Mouse (Mus musculus): ENCODE results near the gene Vax1. TPM values are rescaled to one million over a fixed set of nuclear protein-coding genes. Genes with fewer than 3 reads are reported as not detected.

Vax1 gene
- polyA plus RNA-seq, 1 experiment, result 0.10 TPM

DNA sequence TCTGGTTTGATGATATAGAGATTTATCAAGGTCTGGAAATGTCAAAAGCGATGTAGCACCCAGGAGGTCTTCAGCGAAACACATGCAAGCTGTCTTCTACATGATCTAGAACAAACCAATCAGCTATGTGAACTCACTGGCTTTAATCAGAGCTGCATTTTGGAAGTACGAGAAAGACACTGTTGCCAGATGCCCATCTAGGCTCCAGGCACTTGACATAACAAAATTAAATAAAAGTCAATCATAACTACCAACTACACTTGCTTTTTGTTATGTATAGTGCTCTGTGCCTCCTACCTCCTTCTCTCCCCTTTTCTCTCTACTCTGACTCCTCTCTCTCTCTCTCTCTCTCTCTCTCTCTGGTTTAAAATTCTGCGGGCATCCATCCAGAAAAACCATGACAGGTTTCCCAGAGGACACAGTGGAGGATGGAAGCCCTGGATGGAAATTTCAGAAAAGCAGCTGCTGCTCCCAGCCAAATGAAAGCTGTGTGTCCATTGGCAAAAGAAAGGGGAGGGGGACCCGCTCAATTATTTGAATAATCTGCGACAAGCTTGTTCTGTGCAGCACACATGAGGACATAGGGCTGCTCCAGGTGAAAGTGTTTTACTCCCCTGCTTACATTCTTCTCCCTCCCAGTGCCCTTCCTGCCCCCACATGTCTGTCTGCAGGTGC is 3.6 kb upstream of the Vax1 start:
- no peak for TF ChIP-seq GATA1 (IDR thresholded peaks at IDR 0.05; ENCODE audit: low read length)

DNA sequence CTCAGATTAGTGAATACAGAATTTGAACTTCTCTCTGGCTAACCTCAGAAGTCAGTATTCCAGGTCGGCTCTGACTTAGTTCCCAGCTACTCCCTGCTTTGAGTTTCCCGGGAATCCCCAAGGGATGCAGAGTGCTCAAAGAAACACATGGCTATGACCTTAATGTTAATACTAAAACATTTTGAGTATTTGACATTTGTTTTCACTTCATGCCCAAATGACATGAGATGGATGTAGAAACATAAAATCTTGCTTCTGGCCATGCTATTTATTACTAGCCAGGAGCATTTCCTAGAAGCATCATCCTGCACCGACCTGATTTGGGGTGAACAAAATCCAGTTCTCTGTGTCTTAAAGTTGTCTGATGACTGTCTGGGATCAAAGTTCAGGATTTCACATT is 2.9 kb upstream of the Vax1 start:
- no peak for TF ChIP-seq GATA1 (IDR thresholded peaks at IDR 0.05; ENCODE audit: low read length)

DNA sequence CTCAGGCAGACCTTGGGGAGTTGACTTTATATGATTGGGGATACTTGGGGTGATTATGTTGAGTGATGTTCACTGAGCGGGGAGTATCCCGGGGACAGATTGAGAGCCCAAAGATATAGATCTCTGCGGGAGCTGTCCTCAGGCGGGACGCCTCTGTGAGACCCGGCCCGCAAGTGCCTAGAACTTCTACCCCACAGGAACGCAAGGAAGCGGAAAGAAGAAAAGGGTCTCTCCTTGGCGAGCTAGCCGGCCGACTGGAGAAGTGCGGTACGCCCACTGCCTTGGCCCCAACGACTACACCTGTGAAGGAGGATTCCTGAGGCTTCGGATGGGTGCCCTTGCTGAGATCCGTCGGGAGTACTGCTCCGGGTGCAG is 2.0 kb upstream of the Vax1 start:
- TF ChIP-seq GATA1 (IDR thresholded peaks at IDR 0.05; ENCODE audit: low read length), result no peak

GRCm38 (mm10) chr19:59171151-59171870 is 1.5 kb upstream of the Vax1 start:
- TF ChIP-seq GATA1 (IDR thresholded peaks at IDR 0.05; ENCODE audit: low read length), result no peak

- no peak for TF ChIP-seq GATA1 (IDR thresholded peaks at IDR 0.05; ENCODE audit: low read length)
These were observed 875 bp upstream of the Vax1 start for GRCm38 (mm10) chr19:59170766-59171095.

GRCm38 (mm10) chr19:59169143-59169935 is 517 bp downstream of the Vax1 start:
- no peak for TF ChIP-seq GATA1 (IDR thresholded peaks at IDR 0.05; ENCODE audit: low read length)

DNA sequence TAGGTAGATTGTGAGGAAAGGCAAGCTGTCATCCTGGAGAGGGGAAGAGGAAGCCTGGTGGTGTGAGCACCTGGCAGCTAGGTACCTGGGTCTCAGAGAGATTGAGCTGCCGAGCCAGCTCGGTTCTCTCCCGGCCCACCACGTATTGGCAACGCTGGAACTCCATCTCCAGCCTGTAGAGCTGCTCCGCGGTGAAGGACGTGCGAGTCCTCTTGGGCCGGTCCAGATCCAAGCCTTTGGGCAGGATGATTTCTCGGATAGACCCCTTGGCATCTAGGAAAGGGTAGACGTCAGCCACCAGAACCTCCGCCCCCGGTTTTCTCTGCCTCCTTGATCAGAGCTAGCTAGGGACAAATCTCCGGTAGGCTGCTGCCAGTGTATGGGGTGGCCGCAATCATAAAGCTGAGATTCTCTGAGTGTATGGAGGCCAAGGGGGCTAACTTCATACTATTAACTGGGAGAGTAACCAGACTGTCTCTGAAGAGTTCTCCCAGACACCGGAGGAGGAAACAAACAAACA is 1.4 kb downstream of the Vax1 start:
- TF ChIP-seq GATA1 (IDR thresholded peaks at IDR 0.05; ENCODE audit: low read length), result no peak

DNA sequence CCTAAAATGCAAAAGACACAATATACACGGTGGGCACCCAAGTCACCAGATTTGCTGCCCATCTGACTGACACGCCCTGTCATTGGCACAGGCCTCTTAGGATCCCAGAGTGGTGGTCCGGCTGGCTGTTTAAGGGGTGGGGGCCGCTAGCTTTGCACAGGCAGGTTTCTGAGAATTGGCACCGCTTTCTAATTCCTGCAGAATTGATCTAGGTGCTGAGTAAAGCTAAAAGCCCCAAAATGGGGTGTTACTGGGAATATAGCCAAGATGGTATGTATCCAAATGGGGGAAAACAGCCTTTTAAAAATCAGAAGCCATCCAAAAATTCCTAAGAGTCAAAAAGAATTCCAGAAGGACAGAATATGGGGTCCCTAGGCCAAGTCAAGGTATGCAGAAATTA is 2.0 kb downstream of the Vax1 start:
- no peak for TF ChIP-seq GATA1 (IDR thresholded peaks at IDR 0.05; ENCODE audit: low read length)

GRCm38 (mm10) chr19:59166879-59167278 is 3.0 kb downstream of the Vax1 start:
- no peak for TF ChIP-seq GATA1 (IDR thresholded peaks at IDR 0.05; ENCODE audit: low read length)

GRCm38 (mm10) chr19:59166311-59166761 is 3.5 kb downstream of the Vax1 start:
- no peak for TF ChIP-seq GATA1 (IDR thresholded peaks at IDR 0.05; ENCODE audit: low read length)

DNA sequence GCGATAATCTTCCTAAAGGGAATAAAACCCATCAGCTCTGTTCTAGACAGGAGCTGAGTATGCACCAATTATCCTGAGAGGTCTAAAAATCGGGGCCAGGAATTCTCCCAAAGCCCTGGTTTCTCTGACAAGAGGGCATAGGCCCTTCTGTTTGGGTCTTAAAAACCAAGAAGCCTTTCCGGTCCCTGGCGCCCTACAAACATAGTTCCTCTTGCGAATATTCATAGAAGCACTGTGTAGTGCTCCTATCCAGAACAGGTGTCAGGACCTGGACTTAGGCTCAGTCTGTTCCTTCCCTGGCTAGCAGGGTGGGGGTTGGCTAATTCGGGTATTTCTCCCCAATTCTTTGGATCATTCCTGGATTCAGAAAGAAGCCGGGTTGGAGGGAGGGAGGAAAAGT is 4.3 kb downstream of the Vax1 start:
- no peak for TF ChIP-seq GATA1 (IDR thresholded peaks at IDR 0.05; ENCODE audit: low read length)

- TF ChIP-seq GATA1 (IDR thresholded peaks at IDR 0.05; ENCODE audit: low read length), result no peak
These were observed 4.8 kb downstream of the Vax1 start for GRCm38 (mm10) chr19:59164896-59165560.

- no peak for TF ChIP-seq GATA1 (IDR thresholded peaks at IDR 0.05; ENCODE audit: low read length)
These were observed 5.7 kb downstream of the Vax1 start for GRCm38 (mm10) chr19:59164111-59164510.

- no peak for TF ChIP-seq GATA1 (IDR thresholded peaks at IDR 0.05; ENCODE audit: low read length)
These were observed 13.2 kb downstream of the Vax1 start for GRCm38 (mm10) chr19:59156702-59157101.

GRCm38 (mm10) chr19:59154171-59154570 is 15.7 kb downstream of the Vax1 start:
- TF ChIP-seq GATA1 (IDR thresholded peaks at IDR 0.05; ENCODE audit: low read length), result no peak

Data from G1E-ER4 (cell line).